Mouse (Mus musculus) frontal cortex, adult (tissue): ENCODE results near the gene Foxn3.

Experiments
- ATAC-seq: cut with Nextera tagmentation; 2 replicates; pipeline ENCODE4 v1.9.2; 2017; ENCODE audit warnings: mild to moderate bottlenecking, moderate library complexity, mixed read lengths; ENCODE audit not compliant: low TSS enrichment

Foxn3 gene

DNA sequence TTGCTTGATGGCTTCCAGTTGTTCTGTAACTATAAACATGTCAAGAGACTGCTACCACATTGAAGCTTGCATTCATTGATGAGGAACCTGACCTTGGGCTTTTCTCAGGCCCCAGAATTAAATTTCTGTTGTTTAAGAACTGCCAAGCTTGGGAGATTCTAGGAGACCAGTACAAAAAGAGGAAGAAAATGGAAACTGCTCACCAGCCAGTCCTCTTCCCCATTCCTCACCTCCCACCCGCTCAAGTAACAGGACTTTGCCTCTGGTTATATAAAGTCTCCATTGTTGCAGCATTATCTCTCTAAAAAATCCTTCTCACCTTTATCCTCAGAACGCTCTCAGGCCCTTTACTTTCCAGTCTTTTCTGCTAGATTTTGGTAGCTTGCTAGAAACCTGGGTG lies 265.6 kb downstream of the Foxn3 start:
- ATAC-seq: no peak

DNA sequence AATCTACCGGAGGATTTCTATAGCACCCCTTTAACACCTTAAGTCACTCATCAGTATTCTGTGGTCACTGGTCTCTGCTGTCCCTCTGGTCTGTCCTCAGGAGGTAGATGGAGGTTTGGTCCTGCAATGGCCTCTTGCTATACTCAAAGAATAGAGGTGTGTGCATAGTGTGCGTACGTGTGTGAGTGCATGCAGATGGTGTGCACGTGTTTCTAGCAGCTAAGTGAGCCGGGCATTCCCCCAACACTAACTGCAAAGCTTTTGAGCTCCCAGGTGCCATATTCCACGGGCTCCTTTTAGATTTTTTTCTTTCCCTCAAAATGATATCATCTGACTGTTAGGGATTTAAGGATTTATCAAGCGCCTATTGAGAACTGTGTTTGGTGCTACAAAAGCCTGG lies 269.9 kb downstream of the Foxn3 start:
- 0 out of 2 replicates have a peak, but pooled peaks have one; percentile 22 for ATAC-seq

DNA sequence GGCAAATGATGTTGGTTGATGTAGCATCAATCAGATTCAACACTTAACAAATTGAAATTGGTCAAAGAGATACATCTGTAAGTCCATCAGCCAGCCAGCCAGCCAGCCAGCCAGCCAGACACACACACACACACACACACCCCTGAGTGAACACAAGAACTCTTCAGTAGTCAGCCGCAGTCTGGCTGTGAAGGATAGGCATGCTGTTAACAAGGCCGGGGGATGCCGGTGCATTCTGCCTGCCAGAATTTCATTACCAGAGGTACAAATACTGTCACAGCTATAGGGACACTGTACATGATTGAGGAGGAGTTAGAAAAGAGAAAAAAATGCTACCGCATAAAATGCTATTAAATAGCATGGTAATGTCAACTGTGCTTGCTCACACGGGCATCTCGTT lies 271.2 kb downstream of the Foxn3 start:
- no peak for ATAC-seq

DNA sequence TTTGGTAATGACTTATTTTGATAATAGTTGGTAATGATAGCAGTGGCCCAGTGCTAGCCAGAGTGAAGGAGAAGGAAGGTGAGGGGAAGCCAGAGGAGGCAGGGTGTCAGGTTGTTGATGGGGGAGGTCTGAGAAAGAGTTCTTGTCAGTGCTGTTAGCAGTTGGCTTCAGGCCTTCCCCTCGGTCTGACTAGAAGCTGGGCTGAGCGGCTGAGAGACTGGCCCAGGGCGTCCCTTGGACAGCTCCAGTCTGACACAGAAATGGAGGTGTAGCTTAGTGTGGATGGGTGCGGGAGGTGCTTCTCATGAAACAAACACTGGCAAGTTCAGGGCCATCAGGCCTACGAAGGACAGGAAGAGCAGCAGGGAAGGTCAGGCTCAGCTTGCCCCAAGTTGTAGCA lies 276.3 kb downstream of the Foxn3 start:
- ATAC-seq: no peak

DNA sequence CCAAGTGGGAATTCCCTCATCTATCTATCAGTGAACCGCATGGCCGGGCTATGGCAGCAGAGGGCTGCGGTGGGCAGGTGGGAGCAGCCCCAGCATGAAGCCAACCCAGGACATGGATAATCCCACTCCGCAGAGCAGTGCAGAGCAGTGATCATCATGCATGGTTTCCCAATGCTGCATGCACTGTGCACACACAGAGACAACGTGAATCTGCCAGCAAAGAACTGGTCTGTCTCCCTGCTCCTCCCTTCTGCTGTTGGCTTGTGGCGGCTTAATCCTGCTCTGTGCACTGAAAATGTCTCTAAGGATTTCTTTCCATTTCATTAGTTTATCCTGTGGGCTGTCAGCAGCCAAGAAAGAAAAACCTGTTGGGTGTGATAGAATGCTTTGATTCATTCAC lies 276.7 kb downstream of the Foxn3 start:
- peak; percentile 38; the same call in 1 of the 2 replicates for ATAC-seq

DNA sequence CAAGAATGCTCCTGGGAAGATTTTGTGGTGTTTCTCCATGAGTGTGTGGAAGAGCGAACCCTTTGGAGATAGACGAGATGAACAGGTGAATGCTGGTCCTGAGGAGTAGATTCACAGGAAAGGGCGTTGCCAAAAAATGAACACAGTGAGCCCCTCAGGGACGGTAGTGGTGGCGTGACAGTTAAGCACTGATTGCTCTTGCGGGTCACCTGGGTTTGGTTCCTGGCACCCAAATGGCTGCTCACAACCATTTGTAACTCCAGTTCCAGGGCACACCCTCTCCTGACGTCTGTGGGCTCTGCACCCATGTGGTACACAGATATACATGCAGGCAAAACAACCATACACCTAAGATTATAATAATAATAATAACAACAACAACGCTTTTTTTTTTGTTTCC lies 277.7 kb downstream of the Foxn3 start:
- ATAC-seq: no peak

DNA sequence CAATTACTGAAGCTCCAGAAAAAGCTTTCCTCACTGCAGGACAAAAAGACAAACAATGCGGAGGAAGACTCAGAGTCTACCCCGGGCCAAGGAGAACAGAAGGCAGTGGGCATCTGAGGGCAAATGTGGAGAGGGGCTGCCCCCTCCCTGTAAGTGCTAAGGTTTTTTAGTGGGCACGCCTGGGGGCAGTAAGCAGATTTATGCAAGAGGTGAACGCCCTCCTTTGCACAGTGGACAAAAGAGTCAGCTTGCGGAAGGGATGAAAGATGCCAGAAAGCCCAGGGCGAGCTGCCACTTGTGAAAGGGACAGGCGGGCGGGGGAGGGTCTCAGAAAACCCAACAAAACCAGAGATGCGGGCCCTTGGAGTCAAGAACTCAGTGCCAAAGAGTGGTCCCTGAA lies 278.2 kb downstream of the Foxn3 start:
- ATAC-seq: no peak

DNA sequence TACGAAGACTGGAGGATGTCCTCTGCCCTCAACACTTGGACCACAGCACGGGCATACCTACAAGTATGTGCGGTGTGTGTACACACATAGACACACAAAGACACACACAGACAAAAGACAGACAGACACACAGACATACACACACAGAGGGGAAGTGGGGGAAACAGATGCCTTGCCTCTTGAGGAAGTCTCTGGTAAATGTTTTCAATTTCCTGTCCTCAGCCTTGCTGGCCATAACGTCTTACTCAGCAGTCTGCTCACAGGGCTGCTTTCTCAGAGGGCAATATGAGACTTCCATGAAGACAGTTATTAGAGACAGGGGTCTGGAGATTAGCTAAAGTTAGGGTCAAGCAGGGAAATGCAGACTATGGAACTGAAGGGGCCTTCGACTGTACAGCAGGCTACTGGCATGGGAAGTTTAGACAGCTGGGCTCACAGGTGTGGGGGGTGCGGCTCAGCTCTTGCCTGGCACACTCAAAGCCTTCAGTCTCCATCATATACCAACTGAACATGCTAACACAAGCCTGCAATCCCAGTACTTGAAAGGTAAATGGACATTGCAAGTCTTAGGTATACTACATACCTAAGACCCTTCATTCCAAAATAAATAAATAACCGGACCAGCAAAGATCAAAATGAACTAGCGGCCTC lies 278.8 kb downstream of the Foxn3 start:
- no peak for ATAC-seq

DNA sequence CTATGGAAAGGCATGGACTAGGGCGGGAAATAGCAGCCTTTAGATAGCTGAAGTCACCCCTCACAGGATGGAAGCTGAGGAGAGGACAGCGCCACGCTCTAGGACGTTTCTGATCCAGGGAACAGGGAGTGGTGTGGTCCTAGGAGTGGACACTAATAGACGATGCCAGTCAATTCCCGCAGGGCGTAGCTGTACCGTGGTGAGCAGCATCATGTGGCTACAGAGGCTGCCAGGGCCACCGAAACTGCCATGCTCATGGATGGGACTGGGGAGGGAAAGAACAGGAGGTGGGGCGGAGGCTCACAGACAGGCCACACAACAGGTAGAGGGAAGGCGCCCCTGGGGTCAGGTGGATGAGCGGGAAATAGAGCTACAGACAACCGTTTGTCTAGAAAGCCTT lies 282.6 kb downstream of the Foxn3 start:
- ATAC-seq: no peak

DNA sequence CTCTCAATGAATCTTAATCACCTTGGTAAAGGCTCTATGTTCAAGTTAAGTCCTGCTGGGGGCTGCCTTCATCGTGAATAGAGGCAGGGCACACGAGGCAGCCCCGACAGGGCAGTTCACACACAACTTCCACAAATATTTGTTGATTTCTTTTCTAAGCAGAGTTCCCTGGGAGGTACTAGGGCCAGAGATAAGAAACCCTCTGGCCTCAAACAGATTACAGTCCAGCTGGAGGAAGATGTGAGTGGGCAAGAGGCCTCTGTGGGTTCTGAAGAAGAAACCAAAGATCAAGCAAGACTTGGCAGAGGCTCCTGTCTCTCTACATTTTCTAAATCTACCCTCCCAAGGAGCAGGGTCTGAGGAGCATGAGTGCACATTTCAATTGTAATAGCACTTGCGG lies 283.1 kb downstream of the Foxn3 start:
- ATAC-seq: no peak

DNA sequence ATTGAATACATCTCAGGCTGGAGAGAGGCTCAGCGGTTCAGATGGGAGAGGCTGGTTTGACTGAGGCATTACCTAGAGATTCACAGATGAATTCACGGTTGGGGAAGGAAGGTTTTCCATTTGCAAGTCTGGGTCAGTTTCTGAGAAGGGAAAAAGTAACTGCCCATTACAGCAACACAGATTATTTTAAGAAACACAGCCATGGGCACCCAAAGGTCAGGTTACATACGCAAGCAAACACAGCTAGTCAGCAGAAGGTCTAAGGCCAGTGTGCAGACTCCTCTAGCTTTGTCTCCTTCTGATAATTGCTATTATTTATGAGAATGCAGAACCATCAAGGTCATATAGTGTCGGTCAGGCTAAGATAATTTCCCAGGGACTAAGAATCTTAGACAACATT lies 284.0 kb downstream of the Foxn3 start:
- ATAC-seq: no peak

DNA sequence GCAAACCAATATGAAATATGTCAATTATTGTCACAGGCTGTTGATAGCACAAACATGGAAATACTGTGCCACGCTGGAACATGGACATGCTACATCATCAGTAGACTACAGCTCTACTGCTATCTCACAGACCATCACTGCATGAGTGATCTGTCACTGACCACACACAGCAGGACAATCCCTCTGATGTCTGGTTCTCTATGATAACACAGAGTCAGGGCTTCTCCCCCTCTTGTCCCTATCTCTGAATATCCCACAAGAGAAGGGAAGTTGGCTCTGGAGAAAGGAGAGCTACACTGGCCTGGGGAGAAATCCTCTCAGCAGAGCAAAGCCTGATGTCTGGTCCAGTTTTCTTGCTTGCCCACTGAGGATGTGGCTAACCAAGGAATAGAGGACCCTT lies 288.8 kb downstream of the Foxn3 start:
- no peak for ATAC-seq

DNA sequence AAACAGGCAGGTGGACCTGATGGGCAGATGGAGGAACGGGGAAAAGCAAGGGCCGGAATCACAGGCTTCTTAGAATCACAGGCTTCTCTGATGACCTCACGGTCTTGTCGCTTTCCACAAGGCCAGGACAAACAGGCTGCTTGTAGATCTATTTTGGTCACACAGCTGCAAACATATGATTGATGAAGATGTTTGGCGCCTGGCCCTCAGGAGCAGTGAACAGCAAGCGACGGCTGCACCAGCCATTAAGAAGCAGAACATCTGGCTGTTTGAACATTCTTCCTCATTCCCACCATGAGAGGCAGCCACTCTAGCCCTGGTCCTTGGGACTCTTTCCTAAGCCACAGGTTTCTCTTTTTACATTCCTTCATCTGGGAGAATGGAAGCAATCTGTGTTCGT lies 294.0 kb downstream of the Foxn3 start:
- ATAC-seq: no peak

DNA sequence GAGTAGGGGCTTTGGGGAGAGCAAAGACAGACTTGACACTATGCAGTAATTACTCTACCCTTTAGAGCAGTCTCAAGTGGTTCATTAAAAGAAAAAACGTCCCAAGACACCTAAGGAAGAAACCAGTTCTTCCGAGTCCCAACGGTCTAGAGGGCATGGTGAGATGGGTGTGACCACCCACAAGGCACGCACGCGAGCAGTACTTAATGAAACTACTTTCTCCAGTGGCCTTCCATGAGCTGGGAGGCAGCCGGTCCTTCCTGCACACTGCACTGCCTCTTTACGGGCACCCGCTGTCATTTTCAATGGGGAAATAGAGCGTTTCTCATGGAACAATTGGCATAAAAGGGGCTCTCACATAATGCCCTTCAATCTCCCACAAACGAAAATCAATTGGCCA lies 294.4 kb downstream of the Foxn3 start:
- ATAC-seq: no peak

DNA sequence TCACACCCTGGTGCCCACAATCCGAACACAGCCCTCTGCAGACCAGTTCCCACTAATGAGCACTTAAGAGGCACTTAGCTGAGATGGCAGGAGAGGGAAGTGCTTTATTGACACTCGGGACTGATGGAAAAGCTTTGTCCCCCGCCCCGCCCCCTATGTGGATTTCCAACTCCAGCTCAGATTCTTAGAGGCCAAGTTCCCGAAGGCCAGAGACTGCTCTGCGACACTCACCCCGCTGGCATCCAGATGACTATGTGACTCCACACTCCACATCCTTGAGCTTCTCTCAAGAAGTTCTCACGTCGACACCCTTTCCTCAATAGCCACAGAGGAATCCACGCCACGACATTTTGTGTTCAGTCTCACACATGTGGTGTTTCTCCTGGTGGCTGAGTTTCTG lies 295.6 kb downstream of the Foxn3 start:
- no peak for ATAC-seq

DNA sequence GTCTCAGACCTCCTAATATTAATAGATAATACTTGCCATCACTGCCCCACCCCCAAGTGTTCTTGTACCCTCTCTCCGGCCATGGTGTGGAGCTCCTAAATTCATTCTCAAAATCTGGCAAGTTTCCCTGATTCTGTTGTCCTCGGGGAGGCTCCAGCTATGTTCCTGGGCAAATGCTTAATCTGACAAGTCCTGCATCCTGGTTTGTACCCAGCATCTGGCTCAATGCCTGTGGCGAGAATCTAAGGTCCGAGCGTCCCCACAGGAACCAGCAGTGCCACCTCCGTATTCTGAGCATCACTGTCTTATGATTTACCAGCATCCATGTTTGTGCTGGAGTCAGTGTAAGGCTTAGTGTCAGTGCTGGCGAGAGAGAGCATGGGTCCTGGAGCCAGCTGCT lies 296.9 kb downstream of the Foxn3 start:
- no peak for ATAC-seq

DNA sequence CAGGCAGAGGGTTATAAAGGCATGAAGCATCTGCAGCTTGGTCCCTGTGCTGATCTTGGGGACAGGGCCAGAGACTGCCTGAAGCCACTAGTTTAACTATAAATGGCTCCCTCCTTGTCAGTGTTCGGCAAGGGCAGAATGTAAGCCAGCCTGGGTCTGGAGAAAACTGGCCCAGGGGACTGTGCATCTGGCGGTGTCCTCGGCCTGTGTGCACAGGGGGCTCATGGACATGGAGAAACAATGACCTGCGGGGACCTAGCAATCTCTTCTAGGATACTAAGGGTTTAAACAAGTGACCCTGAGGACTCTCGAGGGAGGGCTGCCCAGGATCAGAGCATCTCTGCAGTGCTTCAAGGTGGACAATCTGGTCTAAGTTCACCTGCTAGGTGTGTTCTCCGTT lies 297.6 kb downstream of the Foxn3 start:
- no peak for ATAC-seq

DNA sequence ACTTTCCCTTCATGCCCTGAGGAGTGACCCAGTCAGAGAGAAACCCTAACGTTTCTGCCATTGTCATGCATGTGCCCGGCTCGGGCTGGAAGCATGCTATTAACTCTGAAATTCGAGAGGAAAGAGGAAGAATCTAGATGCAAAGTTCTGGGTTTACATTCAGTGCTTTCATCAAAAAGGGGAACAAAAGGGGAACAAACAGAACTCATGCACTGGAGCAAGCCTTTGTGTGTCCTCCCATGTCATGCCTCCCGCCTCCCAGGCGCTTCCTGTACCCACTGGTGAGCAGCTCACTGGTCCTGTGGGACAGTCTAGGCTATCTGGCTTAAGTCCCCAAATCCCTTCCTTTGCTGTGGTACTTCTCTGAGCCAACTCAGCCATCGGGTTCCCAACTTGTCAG lies 299.0 kb downstream of the Foxn3 start:
- no peak for ATAC-seq

DNA sequence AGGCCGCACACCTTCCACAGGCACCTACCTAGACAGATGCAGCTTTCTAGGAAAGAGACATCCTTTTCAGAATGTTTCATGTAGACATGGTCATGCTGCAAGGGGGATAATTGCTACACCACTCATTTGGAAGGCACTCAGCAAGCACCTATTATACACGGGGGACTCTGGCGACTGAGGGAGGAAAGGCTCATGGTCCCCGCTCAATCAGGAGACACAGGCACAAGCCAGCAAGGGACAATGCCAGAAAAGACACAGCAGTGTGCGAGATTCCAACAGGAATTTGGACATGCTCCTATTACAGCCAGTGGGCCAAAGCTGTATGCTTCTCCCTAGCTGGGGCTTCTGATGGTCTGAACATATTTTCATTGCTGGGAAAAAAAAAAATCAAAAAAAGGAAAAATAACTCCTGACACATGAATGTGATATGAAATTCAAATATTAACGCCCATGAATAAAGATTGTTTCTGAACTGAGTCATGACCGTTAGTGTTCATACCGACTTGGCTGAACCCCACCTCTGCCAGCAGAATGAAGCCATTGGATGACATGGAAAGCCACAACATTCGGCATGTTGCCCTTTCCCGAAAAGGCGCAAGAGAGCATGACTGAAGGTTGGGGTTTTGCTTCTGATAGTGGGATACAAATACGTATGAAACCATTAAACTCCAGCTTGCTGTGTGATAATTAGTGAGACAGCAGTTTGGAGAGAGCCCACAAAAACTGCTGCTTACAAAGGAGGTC lies 299.6 kb downstream of the Foxn3 start:
- ATAC-seq: no peak

DNA sequence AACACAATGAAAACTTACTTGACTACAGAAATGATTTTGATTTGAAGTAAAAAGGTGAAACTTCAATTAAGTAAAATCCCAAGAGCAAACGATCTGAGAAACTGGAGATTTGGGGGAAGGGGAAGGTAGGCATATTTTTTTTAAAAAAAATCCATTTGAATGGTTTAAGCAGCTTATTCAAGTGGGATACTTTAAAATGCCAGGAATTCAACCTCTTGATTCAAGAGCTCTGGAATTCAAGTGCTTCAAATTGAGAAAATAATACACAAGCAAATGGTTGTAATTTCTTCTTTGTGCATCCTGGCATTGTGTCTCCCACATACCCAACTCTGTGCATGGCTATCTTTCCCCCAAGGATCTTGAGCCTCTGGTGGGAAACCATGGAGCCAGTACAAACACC lies 300.5 kb downstream of the Foxn3 start:
- ATAC-seq: no peak

DNA sequence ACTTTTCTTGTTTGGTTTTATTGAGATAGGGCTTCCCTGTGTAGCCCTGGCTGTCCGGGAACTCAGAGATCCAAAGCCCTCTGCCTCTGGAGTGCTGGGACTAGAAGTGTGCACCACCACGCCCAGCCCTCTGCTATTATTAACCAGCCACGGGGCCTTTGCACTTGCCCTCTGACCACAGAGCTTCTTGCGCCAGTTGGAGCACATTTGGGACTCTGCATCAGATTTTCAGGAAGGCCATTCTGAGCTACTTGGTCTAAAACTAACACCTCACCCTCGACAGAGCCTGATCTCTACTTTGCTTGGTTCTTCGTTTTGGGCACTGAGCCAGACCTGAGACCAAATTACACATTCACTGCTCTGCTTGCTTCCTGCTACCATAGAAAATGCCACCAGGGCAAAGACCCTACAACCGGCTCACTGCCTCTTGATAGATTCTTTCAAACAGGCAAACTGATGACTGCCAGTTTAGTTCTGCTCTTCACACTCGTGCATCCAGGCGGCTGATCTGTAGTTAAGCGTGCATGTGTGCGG lies 301.2 kb downstream of the Foxn3 start:
- no peak for ATAC-seq

DNA sequence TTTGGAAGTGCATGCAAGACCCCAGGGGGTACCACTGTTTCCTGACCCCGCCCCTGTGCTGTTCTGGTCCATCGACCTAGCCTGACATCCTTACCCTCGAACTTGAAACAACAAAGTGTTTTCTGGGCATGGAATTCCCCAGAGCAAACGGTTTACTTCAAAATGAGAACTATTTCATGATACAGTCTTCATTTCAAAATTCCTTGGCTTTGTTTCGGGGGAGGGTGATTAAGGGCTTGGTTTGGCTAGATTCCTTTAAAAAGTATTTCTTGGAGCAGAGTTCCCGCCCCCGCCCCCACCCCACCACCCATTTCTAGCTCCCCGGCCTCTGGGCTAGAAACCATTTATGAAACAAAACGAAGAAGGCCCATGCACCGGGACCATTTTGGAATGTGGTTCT lies 303.2 kb downstream of the Foxn3 start:
- ATAC-seq: no peak

DNA sequence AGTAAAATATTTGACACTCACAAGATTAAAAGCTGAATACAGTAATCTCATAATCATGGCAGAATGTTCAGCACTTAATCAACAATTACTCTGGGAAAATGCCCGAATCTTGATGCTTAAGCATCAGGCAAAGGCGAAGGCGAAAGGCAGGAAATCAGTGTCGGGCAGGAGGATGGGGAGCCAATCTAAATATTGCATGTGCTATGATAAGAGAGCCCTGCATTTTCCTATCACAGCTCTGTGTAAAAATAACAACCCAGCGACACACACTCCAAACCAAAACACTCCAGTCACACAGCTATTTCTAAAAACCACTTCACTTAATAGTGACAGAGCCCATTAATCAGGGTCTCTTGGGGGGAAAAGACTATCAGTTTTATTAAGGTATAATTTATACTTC lies 305.8 kb downstream of the Foxn3 start:
- ATAC-seq: no peak

DNA sequence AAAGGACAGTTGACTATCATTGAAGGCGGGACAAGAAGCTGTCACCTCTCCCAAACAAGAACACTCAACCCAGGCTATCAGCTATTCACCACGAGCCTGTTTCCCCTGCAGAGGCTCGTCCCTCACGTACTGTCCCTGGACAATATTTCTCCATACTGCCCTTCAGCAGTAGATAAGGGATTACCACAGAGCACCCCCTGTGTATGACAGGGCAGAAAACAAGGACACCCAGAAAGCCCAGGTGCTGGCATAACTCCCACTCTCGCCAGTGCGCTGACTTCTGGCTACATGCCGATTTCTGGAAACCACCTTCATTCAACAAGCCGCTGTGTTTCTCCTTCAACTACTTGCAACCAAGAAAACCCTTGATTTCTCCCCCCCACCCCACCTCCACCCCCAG lies 306.4 kb downstream of the Foxn3 start:
- ATAC-seq: no peak
